Mouse (Mus musculus): ENCODE data around the gene Spin1. TPM values are rescaled to one million over a fixed set of nuclear protein-coding genes. Genes with fewer than 3 reads are reported as not detected.

Gene Spin1
- polyA plus RNA-seq, 2 experiments from 2014 or later = 37.8 to 40.4 TPM

Other genes starting within 250 kb of the Spin1 start
- under 1 TPM in 1 of 2 experiments, not detected in 1; 0.56 TPM for gene Nxnl2, start 70.1 kb downstream of the Spin1 start, polyA plus RNA-seq (2017; shearing (Covaris generic))

Data from CD4-positive, CD25-positive, alpha-beta regulatory T cell, adult 4 months (primary cell).